Mouse (Mus musculus): ENCODE results near the gene Ncoa7. TPM values are rescaled to one million over a fixed set of nuclear protein-coding genes. Genes with fewer than 3 reads are reported as not detected.
A peak's percentile ranks its signal among the peaks of the same experiment; 100 is the strongest.
"Not testable (repeated sequence)": the region's sequence is repeated elsewhere in the genome, so short reads cannot be mapped to it uniquely, and the experiment has no call there.

The Ncoa7 gene
- polyA plus RNA-seq, 1 experiment, result 17.2 TPM

DNA sequence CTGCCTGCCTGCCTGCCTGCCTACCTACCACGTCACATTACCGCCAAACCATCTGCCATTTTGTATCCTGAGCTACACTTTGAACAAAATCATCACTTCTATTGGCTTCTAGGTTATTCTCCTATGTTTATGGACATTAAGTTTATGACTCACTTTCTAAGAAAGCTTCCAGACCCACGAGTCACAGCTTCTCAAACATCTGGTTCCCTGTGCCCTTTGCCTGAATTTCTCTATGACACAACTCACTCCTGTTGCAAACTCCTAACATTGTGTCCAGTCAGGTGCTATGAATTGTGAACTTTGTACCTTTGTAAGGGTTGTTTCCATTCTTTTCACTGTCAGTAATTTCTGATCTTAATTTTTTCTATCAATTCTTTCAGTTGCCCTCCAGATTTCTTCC, 164.9 kb downstream of the Ncoa7 start:
- DNase-seq (ENCODE audit: low read depth), result no peak

GRCm38 (mm10) chr10:30636474-30637154, 166.5 kb downstream of the Ncoa7 start:
- not testable (repeated sequence) for DNase-seq (ENCODE audit: low read depth)

More for the DNA sequence above, 164.9 kb downstream of the Ncoa7 start:
- TF ChIP-seq CTCF (IDR thresholded peaks at IDR 0.05; ENCODE audit: borderline replicate concordance, extremely low read depth, insufficient read depth, insufficient read length), result no peak
- no peak for TF ChIP-seq POLR2A (IDR thresholded peaks at IDR 0.05; ENCODE audit: borderline replicate concordance, extremely low read depth, insufficient read depth, insufficient read length, poor library complexity, severe bottlenecking)

DNA sequence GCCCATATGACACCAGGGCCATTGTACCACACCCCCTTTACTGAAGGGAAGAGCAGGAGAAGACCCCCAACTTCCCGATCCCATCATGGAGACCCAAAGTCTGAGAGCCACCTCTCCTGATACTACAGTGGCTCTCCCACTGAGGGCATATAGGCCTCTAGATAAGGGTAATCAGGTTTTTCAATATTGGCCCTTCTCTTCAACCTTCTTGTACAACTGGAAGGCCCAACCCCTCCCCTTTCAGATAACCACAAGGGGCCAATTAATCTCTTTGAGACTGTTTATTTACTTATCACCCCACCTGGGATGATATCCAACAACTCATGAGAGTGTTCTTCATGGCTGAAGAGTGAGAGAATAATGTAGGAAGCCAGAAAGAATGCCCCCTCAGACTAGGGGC, 170.4 kb downstream of the Ncoa7 start:
- no peak for DNase-seq (ENCODE audit: low read depth)
- TF ChIP-seq POLR2A (IDR thresholded peaks at IDR 0.05; ENCODE audit: borderline replicate concordance, extremely low read depth, insufficient read depth, insufficient read length, poor library complexity, severe bottlenecking), result no peak
- no peak for TF ChIP-seq CTCF (IDR thresholded peaks at IDR 0.05; ENCODE audit: borderline replicate concordance, extremely low read depth, insufficient read depth, insufficient read length)

DNA sequence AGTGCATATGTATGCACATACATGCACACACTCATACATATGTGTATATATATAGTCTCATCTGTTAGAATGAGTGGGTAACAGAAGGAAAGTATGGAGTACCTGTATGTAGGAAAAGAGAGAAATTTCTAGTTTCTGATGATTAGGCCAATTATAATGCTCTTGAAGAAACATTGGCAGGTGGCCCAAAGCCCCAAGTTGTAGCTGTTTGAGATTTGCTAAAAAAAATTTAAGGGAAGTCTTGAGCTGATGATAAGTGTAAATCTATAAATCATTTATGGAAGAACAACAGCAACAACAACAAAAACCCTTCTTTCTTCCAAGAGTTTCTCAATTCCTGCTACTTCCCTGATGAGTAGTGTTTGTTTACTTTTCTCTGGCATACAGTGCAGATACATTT, 173.1 kb downstream of the Ncoa7 start:
- TF ChIP-seq POLR2A (IDR thresholded peaks at IDR 0.05; ENCODE audit: borderline replicate concordance, extremely low read depth, insufficient read depth, insufficient read length, poor library complexity, severe bottlenecking) (no peak), CTCF (IDR thresholded peaks at IDR 0.05; ENCODE audit: borderline replicate concordance, extremely low read depth, insufficient read depth, insufficient read length) (no peak)
- DNase-seq (ENCODE audit: low read depth), result no peak

DNA sequence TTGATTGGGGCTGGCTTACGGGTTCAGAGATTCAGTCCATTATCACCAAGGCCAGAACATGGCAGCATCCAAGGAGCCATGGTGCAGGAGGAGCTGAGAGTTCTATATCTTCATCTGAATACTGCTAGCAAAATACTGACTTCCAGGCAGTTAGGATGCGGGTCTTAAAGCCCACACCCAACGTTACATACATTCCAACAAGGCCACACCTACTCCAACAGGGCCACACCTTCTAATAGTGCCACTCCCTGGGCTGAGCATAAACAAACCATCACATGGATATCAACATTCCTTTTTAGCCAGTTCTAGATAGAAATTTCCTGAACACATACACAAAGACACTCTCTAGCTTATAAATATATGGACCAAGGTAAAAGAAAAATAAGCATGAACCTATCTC, 173.6 kb downstream of the Ncoa7 start, which contains the start of gene Hint3:
Gene Hint3 (minus strand): TSS at position 120 of the 400 bp plus-strand sequence.
- TF ChIP-seq CTCF (IDR thresholded peaks at IDR 0.05; ENCODE audit: borderline replicate concordance, extremely low read depth, insufficient read depth, insufficient read length), result no peak
- no peak for TF ChIP-seq POLR2A (IDR thresholded peaks at IDR 0.05; ENCODE audit: borderline replicate concordance, extremely low read depth, insufficient read depth, insufficient read length, poor library complexity, severe bottlenecking)
- no peak for DNase-seq (ENCODE audit: low read depth)

DNA sequence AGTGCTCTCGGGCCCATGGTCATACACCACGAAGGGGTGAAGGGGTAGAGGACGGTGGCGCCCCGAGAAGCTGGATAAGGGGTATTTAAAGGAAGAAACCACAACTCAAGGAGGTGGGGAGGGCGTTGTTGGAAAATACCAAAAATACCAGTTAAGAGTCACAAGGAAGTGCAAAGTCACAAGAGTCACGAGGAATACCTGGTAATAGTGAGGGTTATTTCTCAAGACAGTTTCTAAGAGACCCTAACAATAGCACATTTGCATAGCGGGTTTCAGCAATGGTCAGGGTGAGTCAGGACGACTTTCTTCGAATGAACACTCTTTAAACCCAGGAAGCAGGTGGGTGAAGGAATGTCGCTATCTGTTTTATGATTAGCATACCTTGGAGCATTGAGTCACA, 174.7 kb downstream of the Ncoa7 start:
- not testable (repeated sequence) for DNase-seq (ENCODE audit: low read depth)

DNA sequence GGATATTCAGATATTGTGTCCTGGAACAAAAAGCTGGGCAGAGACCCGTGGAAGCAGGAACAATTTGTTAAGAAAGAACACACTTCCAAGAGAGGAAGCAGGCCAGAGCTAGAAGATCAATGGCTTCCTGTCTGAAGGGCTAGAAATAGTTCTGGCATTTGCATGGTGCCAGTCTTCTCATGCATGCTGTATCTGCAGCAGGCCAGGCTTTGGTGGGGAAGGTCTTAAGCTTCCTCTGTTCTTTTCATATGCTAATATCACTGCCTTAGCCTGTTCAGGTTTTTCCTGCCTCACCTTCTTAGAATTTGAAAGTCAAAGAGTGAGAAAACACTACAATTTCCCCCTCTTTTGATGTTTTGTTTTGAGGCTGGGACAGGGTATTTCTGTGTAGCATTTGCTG, 175.6 kb downstream of the Ncoa7 start:
- TF ChIP-seq POLR2A (IDR thresholded peaks at IDR 0.05; ENCODE audit: borderline replicate concordance, extremely low read depth, insufficient read depth, insufficient read length, poor library complexity, severe bottlenecking) (no peak), CTCF (IDR thresholded peaks at IDR 0.05; ENCODE audit: borderline replicate concordance, extremely low read depth, insufficient read depth, insufficient read length) (no peak)
- DNase-seq (ENCODE audit: low read depth), result no peak

DNA sequence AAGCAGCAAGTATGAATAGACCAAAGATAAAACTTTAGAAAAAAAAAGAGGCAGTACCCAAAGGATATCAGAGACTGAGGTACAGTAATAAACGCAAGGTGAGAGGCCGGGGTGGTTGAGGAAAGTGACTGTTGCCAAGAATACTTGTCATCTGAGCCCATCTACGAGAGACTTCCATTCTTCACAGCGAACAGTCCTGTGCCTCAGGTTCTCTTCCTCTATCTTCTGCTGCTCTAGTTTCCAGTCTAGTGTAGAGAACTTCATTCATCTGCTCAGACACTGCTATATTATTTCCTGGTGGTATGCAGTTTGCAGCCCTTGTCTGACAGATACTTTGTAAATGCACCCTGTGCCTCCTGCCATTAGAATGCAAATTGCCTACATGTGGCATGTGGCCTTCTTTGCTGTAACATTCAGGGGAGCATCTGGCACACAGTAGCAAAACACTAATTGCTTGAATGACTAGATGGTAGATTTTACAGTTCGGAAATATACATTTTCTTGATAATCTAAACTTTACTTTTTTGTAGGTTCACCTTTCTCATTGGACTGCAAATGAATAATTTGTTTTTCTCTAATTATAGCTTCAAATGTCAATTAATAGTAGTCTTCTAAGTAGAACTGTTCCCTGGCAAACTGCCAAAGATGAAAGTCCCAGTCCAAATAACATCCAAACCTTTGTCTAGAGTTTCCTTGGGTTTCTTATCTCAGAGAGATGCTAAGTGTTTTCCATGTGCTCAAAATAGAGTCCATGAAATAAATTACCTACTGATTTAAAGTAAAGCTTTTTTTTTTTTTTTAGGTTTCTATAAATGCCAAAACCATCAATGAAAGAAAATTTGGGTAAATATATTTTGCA, 178.7 kb downstream of the Ncoa7 start:
- peak; percentile 91 for DNase-seq (ENCODE audit: low read depth)
- TF ChIP-seq CTCF (IDR thresholded peaks at IDR 0.05; ENCODE audit: borderline replicate concordance, extremely low read depth, insufficient read depth, insufficient read length), result no peak
- TF ChIP-seq POLR2A (IDR thresholded peaks at IDR 0.05; ENCODE audit: borderline replicate concordance, extremely low read depth, insufficient read depth, insufficient read length, poor library complexity, severe bottlenecking), result no peak

DNA sequence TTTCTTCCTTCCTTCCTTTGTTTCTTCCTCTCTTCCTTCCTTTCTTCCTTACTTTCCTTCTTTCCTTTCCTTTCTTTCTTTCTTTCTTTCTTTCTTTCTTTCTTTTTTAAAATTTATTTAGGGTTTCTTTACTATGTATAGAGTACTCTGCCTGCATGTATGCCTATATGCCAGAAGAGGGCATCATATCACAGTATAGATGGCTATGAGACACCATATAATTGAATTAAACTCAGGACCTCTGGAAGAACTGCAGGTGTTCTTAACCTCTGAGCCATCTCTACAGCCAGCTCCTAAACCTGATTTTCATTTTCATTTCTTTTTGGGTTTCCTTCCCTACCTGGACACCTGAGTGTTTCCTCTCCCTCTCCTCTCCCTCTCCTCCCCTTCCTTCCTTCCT, 180.2 kb downstream of the Ncoa7 start:
- TF ChIP-seq CTCF (IDR thresholded peaks at IDR 0.05; ENCODE audit: borderline replicate concordance, extremely low read depth, insufficient read depth, insufficient read length) (0 out of 2 replicates have a peak, but pooled peaks have one; percentile 11), POLR2A (IDR thresholded peaks at IDR 0.05; ENCODE audit: borderline replicate concordance, extremely low read depth, insufficient read depth, insufficient read length, poor library complexity, severe bottlenecking) (no peak)
- DNase-seq (ENCODE audit: low read depth), result peak; percentile 35

- DNase-seq (ENCODE audit: low read depth), result no peak
- TF ChIP-seq CTCF (IDR thresholded peaks at IDR 0.05; ENCODE audit: borderline replicate concordance, extremely low read depth, insufficient read depth, insufficient read length) (no peak), POLR2A (IDR thresholded peaks at IDR 0.05; ENCODE audit: borderline replicate concordance, extremely low read depth, insufficient read depth, insufficient read length, poor library complexity, severe bottlenecking) (no peak)
Observed at GRCm38 (mm10) chr10:30618918-30619210, 184.3 kb downstream of the Ncoa7 start.

DNA sequence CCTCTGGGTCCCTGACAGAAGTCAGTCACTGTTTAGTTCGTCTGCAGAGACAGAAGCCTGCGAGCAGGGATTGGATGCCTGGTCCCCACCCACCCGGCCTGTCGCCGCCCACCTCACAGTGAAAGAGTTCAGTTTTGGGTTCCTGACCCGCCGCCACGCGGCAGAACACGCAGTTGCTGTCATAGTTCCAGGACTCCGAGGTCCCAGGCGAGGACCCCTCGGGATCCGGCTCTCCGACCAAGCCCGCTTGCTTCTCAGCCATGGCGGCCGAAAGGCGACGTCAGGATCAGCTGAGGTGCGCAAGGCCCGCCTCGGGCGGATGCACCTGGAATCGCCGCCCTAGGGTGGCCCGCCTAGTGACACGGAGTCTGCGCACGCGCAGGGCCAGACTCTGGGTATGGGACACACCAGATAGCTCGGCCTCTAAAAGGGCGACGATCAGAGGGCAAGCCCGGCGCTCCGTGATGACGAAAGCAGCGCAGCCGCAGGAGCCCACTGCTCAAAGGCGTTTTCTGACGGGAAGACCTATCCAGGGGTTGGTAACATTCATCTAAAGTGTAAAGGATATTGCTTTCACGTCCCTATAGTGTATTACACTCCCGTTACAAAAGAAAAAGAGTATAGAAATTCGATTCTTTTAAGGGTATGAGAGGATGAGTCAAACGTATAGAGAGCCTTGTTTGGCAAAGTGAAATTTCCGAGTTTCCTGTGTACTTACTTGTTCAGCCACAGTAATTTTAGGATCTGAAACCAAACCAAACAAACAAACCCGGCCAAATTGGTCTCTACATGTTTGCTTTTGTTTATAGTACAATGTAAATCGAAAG, 184.8 kb downstream of the Ncoa7 start:
- TF ChIP-seq CTCF (IDR thresholded peaks at IDR 0.05; ENCODE audit: borderline replicate concordance, extremely low read depth, insufficient read depth, insufficient read length) (peak; percentile 38; the same call in 1 of the 2 replicates), POLR2A (IDR thresholded peaks at IDR 0.05; ENCODE audit: borderline replicate concordance, extremely low read depth, insufficient read depth, insufficient read length, poor library complexity, severe bottlenecking) (peak; percentile 22; the same call in 1 of the 2 replicates)
- DNase-seq (ENCODE audit: low read depth), result peak; percentile 99

Measured in brain, embryonic 14.5 days (tissue).